Mouse (Mus musculus): ENCODE measurements around the gene Scg5. TPM values are rescaled to one million over a fixed set of nuclear protein-coding genes. Genes with fewer than 3 reads are reported as not detected.

Gene Scg5
- polyA plus RNA-seq, 2 experiments: 0.13 TPM; not detected in 1

DNA sequence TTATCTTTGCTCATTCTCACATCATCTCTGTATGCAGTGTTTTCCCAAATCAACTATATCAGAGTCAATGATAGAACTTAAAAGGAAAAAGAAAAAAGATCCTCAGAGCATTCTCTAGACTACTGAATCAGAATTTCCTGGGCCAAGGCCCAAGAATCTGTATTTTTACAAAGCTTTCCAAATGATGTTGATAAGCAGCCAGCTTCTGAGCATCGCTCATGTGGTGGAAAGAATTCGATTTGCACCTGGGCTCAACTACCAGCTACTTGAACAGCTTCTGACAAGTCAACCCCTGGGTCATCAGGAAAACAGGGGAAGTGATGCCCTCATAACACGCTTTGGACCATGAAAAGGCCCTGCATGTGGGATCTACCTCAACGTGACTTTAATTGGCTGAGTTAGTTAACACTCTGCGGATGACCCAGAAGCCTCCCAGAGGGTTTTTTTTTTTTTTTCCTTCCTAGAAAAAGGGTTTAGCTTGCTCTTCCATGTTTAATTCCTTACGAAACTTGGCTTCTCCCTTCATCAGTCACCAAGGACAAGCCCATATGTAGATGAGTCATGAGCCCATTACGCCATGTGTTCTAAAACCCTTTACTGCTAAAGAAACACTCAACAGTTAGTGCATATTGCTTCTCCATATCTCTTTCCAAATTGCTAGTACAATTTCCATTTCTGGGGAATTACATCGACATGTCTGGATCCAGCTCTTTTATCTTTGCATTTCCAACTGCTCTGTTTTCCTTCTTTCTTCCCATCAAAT, 60.2 kb downstream of the Scg5 start:
- no peak for DNase-seq (ENCODE audit: low read depth in 3 of 3, low spot score in 3 of 3)
- Histone ChIP-seq H3K36me3 (replicated peaks; ENCODE audit: control insufficient read depth, insufficient read depth, low read depth) (no peaks in the 10 kb centered on the region), H3K4me2 (ENCODE audit: low read depth) (no peak overlapping the region), H3K27me3 (ENCODE audit: control insufficient read depth, insufficient read depth, low read length) (no peaks in the 10 kb centered on the region), H3K4me1 (replicated peaks; ENCODE audit: control insufficient read depth in 2 of 2, insufficient read depth in 2 of 2, low read length in 1 of 2) (no peaks in the 10 kb centered on the region), H3K27ac (no peak overlapping the region), H3K9me3 (ENCODE audit: control insufficient read depth, low read length) (no peaks in the 10 kb centered on the region), H3K4me3 (ENCODE audit: insufficient read depth in 1 of 2, low read depth in 2 of 2, low read length in 2 of 2) (no peak overlapping the region), H3K9ac (replicated peaks) (no peak overlapping the region)
- TF ChIP-seq EP300 (IDR thresholded peaks at IDR 0.05; ENCODE audit: low read depth) (no peak), CTCF (IDR thresholded peaks at IDR 0.05; ENCODE audit: low read depth) (no peak)
- 57% methylated on average over 8 of the region's 8 CpGs for WGBS (ENCODE audit: insufficient replicate concordance)
- ATAC-seq (ENCODE audit: insufficient read depth): no peak

DNA sequence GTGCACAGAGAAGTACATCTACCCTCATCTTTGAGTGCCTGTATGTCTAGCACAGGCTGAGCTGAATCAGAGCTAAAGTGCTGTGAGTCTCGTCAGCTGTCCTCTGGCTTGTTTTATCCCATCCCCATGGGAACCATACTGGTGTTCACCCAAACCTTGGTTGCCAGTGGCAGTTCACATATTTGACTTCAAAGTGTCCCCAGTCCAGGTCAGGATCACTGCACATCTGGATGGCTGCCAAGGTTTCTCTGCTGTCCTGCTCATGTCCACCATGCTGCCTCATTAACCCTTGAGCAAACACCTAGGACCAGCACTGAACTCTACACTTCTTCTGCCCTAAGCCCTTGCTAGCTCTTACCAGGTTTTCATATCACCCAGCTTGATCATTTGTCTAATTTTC, 63.0 kb downstream of the Scg5 start:
- no peak overlapping the region for H3K9ac ChIP-seq (replicated peaks)
- ATAC-seq (ENCODE audit: insufficient read depth): peak; percentile 62; the same call in 1 of the 2 replicates
- H3K36me3 ChIP-seq (replicated peaks; ENCODE audit: control insufficient read depth, insufficient read depth, low read depth): no peaks in the 10 kb centered on the region
- TF ChIP-seq EP300 (IDR thresholded peaks at IDR 0.05; ENCODE audit: low read depth) (no peak), CTCF (IDR thresholded peaks at IDR 0.05; ENCODE audit: low read depth) (no peak)
- no peaks in the 10 kb centered on the region for H3K27me3 ChIP-seq (ENCODE audit: control insufficient read depth, insufficient read depth, low read length)
- H3K9me3 ChIP-seq (ENCODE audit: control insufficient read depth, low read length): no peaks in the 10 kb centered on the region
- no peaks in the 10 kb centered on the region for H3K4me1 ChIP-seq (replicated peaks; ENCODE audit: control insufficient read depth in 2 of 2, insufficient read depth in 2 of 2, low read length in 1 of 2)
- 35% methylated on average over 1 of the region's 1 CpGs for WGBS (ENCODE audit: insufficient replicate concordance)
- H3K4me2 ChIP-seq (ENCODE audit: low read depth): no peak overlapping the region
- H3K27ac ChIP-seq: no peak overlapping the region
- H3K4me3 ChIP-seq (ENCODE audit: insufficient read depth in 1 of 2, low read depth in 2 of 2, low read length in 2 of 2): no peak overlapping the region
- DNase-seq (ENCODE audit: low read depth in 3 of 3, low spot score in 3 of 3): peak; percentile 1 to 9 (median 9)

DNA sequence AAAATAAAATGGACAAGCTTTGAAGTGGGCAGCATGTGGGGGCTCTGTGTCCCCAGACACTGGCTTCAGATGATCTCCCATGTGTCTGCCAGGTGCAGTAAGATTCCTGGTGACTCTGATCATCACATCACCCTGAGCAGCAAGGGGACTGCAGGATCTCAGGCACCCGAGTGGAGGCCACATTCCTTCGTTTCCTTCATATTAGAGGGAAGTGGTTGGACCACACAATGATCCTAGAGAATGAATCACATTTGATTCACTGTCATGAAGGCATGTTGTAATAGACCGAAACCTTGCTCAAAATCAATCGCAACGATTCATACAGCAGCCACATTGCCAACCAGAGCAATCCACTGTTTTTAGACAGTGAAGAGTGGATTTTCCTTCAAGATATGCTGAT, 64.0 kb downstream of the Scg5 start:
- no peaks in the 10 kb centered on the region for H3K9me3 ChIP-seq (ENCODE audit: control insufficient read depth, low read length)
- H3K27me3 ChIP-seq (ENCODE audit: control insufficient read depth, insufficient read depth, low read length): no peaks in the 10 kb centered on the region
- ATAC-seq (ENCODE audit: insufficient read depth) (no peak), DNase-seq (ENCODE audit: low read depth in 3 of 3, low spot score in 3 of 3) (no peak)
- H3K36me3 ChIP-seq (replicated peaks; ENCODE audit: control insufficient read depth, insufficient read depth, low read depth): no peaks in the 10 kb centered on the region
- no peak overlapping the region for H3K4me2 ChIP-seq (ENCODE audit: low read depth)
- no peak overlapping the region for H3K9ac ChIP-seq (replicated peaks)
- no peaks in the 10 kb centered on the region for H3K4me1 ChIP-seq (replicated peaks; ENCODE audit: control insufficient read depth in 2 of 2, insufficient read depth in 2 of 2, low read length in 1 of 2)
- TF ChIP-seq CTCF (IDR thresholded peaks at IDR 0.05; ENCODE audit: low read depth) (no peak), EP300 (IDR thresholded peaks at IDR 0.05; ENCODE audit: low read depth) (no peak)
- H3K27ac ChIP-seq: no peak overlapping the region
- 58% methylated on average over 5 of the region's 5 CpGs for WGBS (ENCODE audit: insufficient replicate concordance)
- H3K4me3 ChIP-seq (ENCODE audit: insufficient read depth in 1 of 2, low read depth in 2 of 2, low read length in 2 of 2): no peak overlapping the region

DNA sequence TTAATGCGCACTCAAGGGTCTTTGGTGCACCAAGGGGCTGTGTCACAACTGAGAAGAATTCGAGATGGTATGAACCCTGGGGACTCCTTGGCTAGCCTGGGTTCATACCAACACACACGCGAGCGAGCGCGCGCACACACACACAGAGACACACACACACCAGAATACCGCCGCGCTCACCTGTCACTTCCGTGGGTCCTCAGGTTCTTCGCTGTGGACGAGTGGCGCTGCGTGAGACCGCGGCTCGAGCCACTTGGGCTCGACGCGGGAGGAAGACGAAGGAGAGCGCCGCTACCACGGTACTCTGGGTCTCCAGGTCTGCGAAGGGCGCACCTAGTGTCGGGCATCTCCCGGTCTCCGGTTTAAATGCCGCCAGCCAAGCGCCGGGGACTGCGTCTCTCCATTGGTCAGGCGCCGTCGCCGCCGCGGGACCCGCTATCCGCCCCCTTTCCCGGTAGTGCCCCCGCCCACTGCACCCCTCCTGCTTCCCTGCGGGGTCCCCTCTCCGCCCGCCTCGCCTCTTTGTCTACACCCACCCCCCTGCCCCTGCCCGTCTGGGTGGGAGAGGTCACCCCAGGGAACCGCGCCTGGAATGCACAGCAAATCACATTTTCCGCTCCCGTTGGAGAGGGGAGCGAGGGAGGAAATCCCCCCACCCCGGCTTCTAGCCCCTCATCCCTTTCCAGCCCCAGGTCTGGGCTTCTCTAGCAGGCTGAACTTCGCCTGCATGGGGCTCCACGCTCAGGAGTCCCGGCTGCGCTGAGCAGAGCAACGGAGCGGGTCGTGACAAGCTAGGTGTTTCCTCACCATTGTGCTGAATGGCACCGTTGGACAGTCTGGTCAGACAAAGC, 70.4 kb downstream of the Scg5 start, which contains the start of gene Grem1:
TSS of gene Grem1 (minus strand) at position 336 of the 851 bp plus-strand sequence.
- WGBS (ENCODE audit: insufficient replicate concordance): 2% methylated on average over 64 of the region's 64 CpGs
- H3K9me3 ChIP-seq (ENCODE audit: control insufficient read depth, low read length): no peaks in the 10 kb centered on the region
- H3K36me3 ChIP-seq (replicated peaks; ENCODE audit: control insufficient read depth, insufficient read depth, low read depth): no peaks in the 10 kb centered on the region
- no peak for DNase-seq (ENCODE audit: low read depth in 3 of 3, low spot score in 3 of 3)
- H3K4me2 ChIP-seq (ENCODE audit: low read depth): peak within 1 kb of the TSS; percentile 18
- H3K27ac ChIP-seq: no peak within 1 kb of the TSS
- H3K4me3 ChIP-seq (ENCODE audit: insufficient read depth in 1 of 2, low read depth in 2 of 2, low read length in 2 of 2): no peak within 1 kb of the TSS
- peaks cover 28% of the 10 kb centered on the region for H3K27me3 ChIP-seq (ENCODE audit: control insufficient read depth, insufficient read depth, low read length)
- no peak within 1 kb of the TSS for H3K9ac ChIP-seq (replicated peaks)
- no peak for ATAC-seq (ENCODE audit: insufficient read depth)
- no peak for TF ChIP-seq CTCF (IDR thresholded peaks at IDR 0.05; ENCODE audit: low read depth)
- no peak for TF ChIP-seq EP300 (IDR thresholded peaks at IDR 0.05; ENCODE audit: low read depth)
- H3K4me1 ChIP-seq (replicated peaks; ENCODE audit: control insufficient read depth in 2 of 2, insufficient read depth in 2 of 2, low read length in 1 of 2): no peaks in the 10 kb centered on the region

All from liver, embryonic 14.5 days (tissue).